In the genomic region with DNA sequence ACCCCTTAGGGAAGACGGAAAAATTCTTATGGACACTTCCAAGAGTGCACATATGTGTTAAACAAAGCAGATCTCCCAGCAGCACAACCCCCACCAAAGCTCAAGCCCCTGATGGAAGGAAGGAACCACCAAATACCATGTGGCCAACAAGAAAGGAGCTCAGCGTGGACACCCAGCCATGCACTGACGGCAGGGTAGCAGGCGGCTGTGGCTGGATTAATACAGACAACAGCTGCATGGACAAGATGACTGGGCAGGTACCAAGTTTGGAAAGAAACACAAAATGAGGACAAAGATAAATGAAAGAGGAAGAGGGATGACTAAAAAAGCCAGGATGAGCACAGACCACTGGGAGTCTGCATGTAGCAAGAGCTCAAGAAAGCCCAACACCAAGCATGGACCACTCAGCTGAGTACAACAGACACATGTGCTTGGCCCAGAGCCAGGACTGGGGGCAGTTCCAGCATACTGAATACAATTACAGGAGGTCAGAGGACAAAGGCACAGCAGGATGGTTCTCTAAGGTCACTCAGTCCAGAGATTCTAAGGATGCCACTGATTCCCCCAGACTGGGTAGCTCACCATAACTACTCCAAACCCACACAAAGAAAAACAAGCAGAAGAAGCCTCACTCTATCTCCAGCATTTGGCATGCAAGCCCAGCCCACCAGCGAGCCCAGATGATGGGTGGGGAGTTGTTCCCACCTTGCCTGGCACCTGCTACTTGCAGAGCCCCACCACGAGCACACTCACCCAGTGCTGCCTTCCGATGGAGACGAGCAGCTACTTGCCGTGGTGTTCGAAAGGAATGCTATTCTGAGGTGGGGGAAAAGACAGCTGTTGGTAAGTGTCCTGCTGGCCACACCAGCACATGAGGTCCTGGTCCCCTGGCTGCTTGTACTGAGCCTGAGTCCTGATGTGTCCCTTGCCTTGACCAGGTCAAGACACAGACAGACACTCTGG, we compare ENCODE assay signal across 20 mouse cellular contexts. TPM values are rescaled to one million over a fixed set of nuclear protein-coding genes. Genes with fewer than 3 reads are reported as not detected.
DNase-seq lines count a peak whose midpoint lies in the region; ATAC-seq and TF ChIP-seq lines count a peak whose summit lies in the region.
"Had no signal": no experiment of that assay in that cellular context is flagged by ENCODE, and none has a peak within 500 bp of the region (broad histone marks: within the 10 kb centered on the region; RNA-seq: fewer than 3 reads in every experiment).

No protein-coding gene starts in this region.

- H3K9me3 ChIP-seq in heart, embryonic 13.5 days, result no peaks in the 10 kb centered on the region
- no peaks in the 10 kb centered on the region for H3K9me3 ChIP-seq in limb, embryonic 12.5 days
- H3K9me3 ChIP-seq in limb, embryonic 10.5 days (replicated peaks), result no peaks in the 10 kb centered on the region
- no peaks in the 10 kb centered on the region for H3K9me3 ChIP-seq in E14TG2a.4 (ENCODE audit: low read length)
- H3K9me3 ChIP-seq: G1E; hindbrain, embryonic 10.5 days; neural tube, embryonic 12.5 days had no signal

- ATAC-seq in heart, embryonic 13.5 days (ENCODE audit: extremely low read depth, insufficient number of reproducible peaks, low FRiP score, low TSS enrichment), result no peak
- ATAC-seq in limb, embryonic 12.5 days (ENCODE audit: insufficient number of reproducible peaks, insufficient read depth, low FRiP score, low TSS enrichment, low read depth), result no peak
- ATAC-seq in cerebellum, adult (ENCODE audit: insufficient number of reproducible peaks, low FRiP score, low TSS enrichment), result no peak
- ATAC-seq: forebrain, embryonic 16.5 days; inflammation-experienced regulatory T-cells, adult 6 months had no signal

- 71% methylated on average over 10 of the region's 10 CpGs for WGBS in heart, embryonic 13.5 days
- WGBS in heart, adult 2 months, result 64% methylated on average over 10 of the region's 10 CpGs
- WGBS in limb, embryonic 12.5 days, result 89% methylated on average over 10 of the region's 10 CpGs
- WGBS in limb, embryonic 10.5 days, result 92% methylated on average over 10 of the region's 10 CpGs

- peak overlapping the region; percentile 36 for H3K27ac ChIP-seq in heart, embryonic 13.5 days (replicated peaks)
- no peak overlapping the region for H3K27ac ChIP-seq in heart, adult 2 months
- peak overlapping the region; percentile 17; the same call in 1 of the 2 replicates for H3K27ac ChIP-seq in limb, embryonic 12.5 days
- no peak overlapping the region for H3K27ac ChIP-seq in limb, embryonic 10.5 days
- H3K27ac ChIP-seq in layer of hippocampus, adult 2 months, result no peak overlapping the region
- H3K27ac ChIP-seq: hindbrain, embryonic 10.5 days; neural tube, embryonic 12.5 days had no signal

- TF ChIP-seq POLR2A in heart, adult 2 months (IDR thresholded peaks at IDR 0.05; ENCODE audit: insufficient read depth, low read depth, low read length), result no peak

- no peak for DNase-seq in heart, adult 2 months
- no peak for DNase-seq in limb, embryonic 10.5 days (ENCODE audit: low spot score)
- DNase-seq in R1 (ENCODE audit: low read depth, low spot score), result peak; percentile 88
- DNase-seq in layer of hippocampus, adult 2 months (ENCODE audit: low spot score in 2 of 2), result no peak
- DNase-seq: adrenal gland, adult 2 months; cerebellum, adult 11 months; cerebellum, postnatal 14 days; kidney, adult 8-10 months; lung, postnatal 4 days; right cerebral cortex, postnatal 25 days; thymus, postnatal 25 days had no signal

- no peak for TF ChIP-seq EP300 in heart, adult 2 months (IDR thresholded peaks at IDR 0.05; ENCODE audit: insufficient read depth, low read depth, low read length)

- no peaks in the 10 kb centered on the region for H3K27me3 ChIP-seq in heart, embryonic 13.5 days (replicated peaks)
- H3K27me3 ChIP-seq in heart, adult 2 months (ENCODE audit: control insufficient read depth, insufficient read depth, low read length), result no peaks in the 10 kb centered on the region
- no peaks in the 10 kb centered on the region for H3K27me3 ChIP-seq in limb, embryonic 12.5 days
- no peaks in the 10 kb centered on the region for H3K27me3 ChIP-seq in limb, embryonic 10.5 days (ENCODE audit: low read depth, poor library complexity, severe bottlenecking)
- no peaks in the 10 kb centered on the region for H3K27me3 ChIP-seq in E14TG2a.4 (ENCODE audit: insufficient read depth, low read length)
- H3K27me3 ChIP-seq: neural tube, embryonic 12.5 days had no signal

- no peak overlapping the region for H3K4me2 ChIP-seq in heart, embryonic 13.5 days
- no peak overlapping the region for H3K4me2 ChIP-seq in limb, embryonic 12.5 days
- H3K4me2 ChIP-seq: neural tube, embryonic 12.5 days had no signal

- no peaks in the 10 kb centered on the region; the same call in 1 of the 2 replicates for H3K79me2 ChIP-seq in heart, adult 2 months (replicated peaks; ENCODE audit: control insufficient read depth, insufficient read depth, low read length)

- intact Hi-C loops in heart, adult 2 months (cut with DNase I), result no loop called here

- H3K9ac ChIP-seq in heart, embryonic 13.5 days, result peak overlapping the region; percentile 16; the same call in 1 of the 2 replicates
- H3K9ac ChIP-seq in heart, adult 2 months (ENCODE audit: low read depth, low read length), result no peak overlapping the region
- H3K9ac ChIP-seq in limb, embryonic 12.5 days (replicated peaks), result no peak overlapping the region
- H3K9ac ChIP-seq: neural tube, embryonic 12.5 days had no signal

- H3K36me3 ChIP-seq in heart, embryonic 13.5 days, result peaks cover 100% of the 10 kb centered on the region
- H3K36me3 ChIP-seq in heart, adult 2 months (ENCODE audit: control insufficient read depth, insufficient read depth, low read length), result peaks cover 4% of the 10 kb centered on the region; the same call in 1 of the 2 replicates
- H3K36me3 ChIP-seq in limb, embryonic 12.5 days, result peaks cover 100% of the 10 kb centered on the region
- peaks cover 99% of the 10 kb centered on the region for H3K36me3 ChIP-seq in limb, embryonic 10.5 days
- peaks cover 100% of the 10 kb centered on the region for H3K36me3 ChIP-seq in E14TG2a.4 (ENCODE audit: insufficient read depth, low read length)

- H3K4me3 ChIP-seq in heart, embryonic 13.5 days, result no peak overlapping the region
- no peak overlapping the region for H3K4me3 ChIP-seq in heart, adult 2 months
- no peak overlapping the region for H3K4me3 ChIP-seq in limb, embryonic 12.5 days (replicated peaks)
- no peak overlapping the region for H3K4me3 ChIP-seq in limb, embryonic 10.5 days
- H3K4me3 ChIP-seq in E14TG2a.4 (replicated peaks; ENCODE audit: low read length), result peak overlapping the region; percentile 7; the same call in 1 of the 2 replicates
- no peak overlapping the region for H3K4me3 ChIP-seq in layer of hippocampus, adult 2 months
- H3K4me3 ChIP-seq: hindbrain, embryonic 10.5 days; neural tube, embryonic 12.5 days had no signal

- H3K4me1 ChIP-seq in heart, embryonic 13.5 days, result peaks cover 58% of the 10 kb centered on the region
- H3K4me1 ChIP-seq in heart, adult 2 months (ENCODE audit: control insufficient read depth, insufficient read depth, low read length), result peaks cover 3% of the 10 kb centered on the region; the same call in 1 of the 2 replicates
- peaks cover 9% of the 10 kb centered on the region for H3K4me1 ChIP-seq in limb, embryonic 12.5 days (replicated peaks)
- H3K4me1 ChIP-seq in limb, embryonic 10.5 days, result no peaks in the 10 kb centered on the region; the same call in 1 of the 2 replicates
- peaks cover 76% of the 10 kb centered on the region for H3K4me1 ChIP-seq in E14TG2a.4 (replicated peaks; ENCODE audit: low read depth, low read length)
- H3K4me1 ChIP-seq: neural tube, embryonic 12.5 days had no signal

- no peak for TF ChIP-seq CTCF in heart, adult 2 months (IDR thresholded peaks at IDR 0.05)
- TF ChIP-seq CTCF in E14TG2a.4 (conservative IDR thresholded peaks at IDR 0.05; ENCODE audit: low read length), result no peak; the same call in 1 of the 2 replicates
- TF ChIP-seq CTCF in layer of hippocampus, adult 2 months (conservative IDR thresholded peaks at IDR 0.05), result no peak

RNA-seq across cellular contexts. Expression of gene Slc16a3, which starts 16.2 kb away (rescaled TPM):
- polyA plus RNA-seq in heart, embryonic 13.5 days (2015; fragmentation: Nextera tagmentation; extraction: Ambion mirVana), result 224 and 258 TPM in 2 replicates
- 1 to 10 TPM; 1.2 to 1.3 TPM for total RNA-seq in heart, adult 2 months (2021)
- polyA plus RNA-seq in heart, adult 2 months (2012; rRNA removed), result 4.0 and 4.2 TPM in 2 replicates
- 77.0 and 77.4 TPM in 2 replicates for polyA plus RNA-seq in limb, embryonic 12.5 days (2016; fragmentation: Nextera tagmentation; extraction: Ambion mirVana)
- polyA plus RNA-seq in limb, embryonic 10.5 days (2016; fragmentation: Nextera tagmentation; extraction: Ambion mirVana), result 119 and 165 TPM in 2 replicates
- total RNA-seq in layer of hippocampus, adult 2 months (2021), result 1 to 10 TPM; 1.6 to 1.9 TPM

RNA-seq across cellular contexts. Expression of gene Csnk1d, which starts 26.7 kb away (rescaled TPM):
- polyA plus RNA-seq in heart, embryonic 13.5 days (2015; fragmentation: Nextera tagmentation; extraction: Ambion mirVana), result 71.4 and 71.5 TPM in 2 replicates
- total RNA-seq in heart, adult 2 months (2021), result 10 to 100 TPM; 48.7 to 55.9 TPM
- polyA plus RNA-seq in heart, adult 2 months (2012; rRNA removed), result 33.9 and 45.6 TPM in 2 replicates
- polyA plus RNA-seq in limb, embryonic 12.5 days (2016; fragmentation: Nextera tagmentation; extraction: Ambion mirVana), result 154 and 157 TPM in 2 replicates
- polyA plus RNA-seq in limb, embryonic 10.5 days (2016; fragmentation: Nextera tagmentation; extraction: Ambion mirVana), result 126 and 136 TPM in 2 replicates
- 100 to 1,000 TPM; 133 to 136 TPM for total RNA-seq in layer of hippocampus, adult 2 months (2021)

RNA-seq across cellular contexts. Expression of gene Ccdc57, which starts 31.8 kb away (rescaled TPM):
- 3.1 and 3.7 TPM in 2 replicates for polyA plus RNA-seq in heart, embryonic 13.5 days (2015; fragmentation: Nextera tagmentation; extraction: Ambion mirVana)
- total RNA-seq in heart, adult 2 months (2021), result 1 to 10 TPM in 1 of 2 experiments, under 1 TPM in 1; 0.86 to 1.1 TPM
- polyA plus RNA-seq in heart, adult 2 months (2012; rRNA removed), result 0.61 and 1.3 TPM in 2 replicates
- polyA plus RNA-seq in limb, embryonic 12.5 days (2016; fragmentation: Nextera tagmentation; extraction: Ambion mirVana), result 6.4 and 7.2 TPM in 2 replicates
- polyA plus RNA-seq in limb, embryonic 10.5 days (2016; fragmentation: Nextera tagmentation; extraction: Ambion mirVana), result 7.0 and 7.2 TPM in 2 replicates
- 1 to 10 TPM; 8.4 to 8.7 TPM for total RNA-seq in layer of hippocampus, adult 2 months (2021)

Comparison
In these comparisons a context has a peak if more than half of its experiments do, and no peak if none do; other contexts are left out.
1. H3K27ac ChIP-seq: peak in heart, embryonic 13.5 days (single experiment) and limb, embryonic 12.5 days (single experiment); none in heart, adult 2 months (single experiment), limb, embryonic 10.5 days (single experiment) and layer of hippocampus, adult 2 months (single experiment).
2. RNA of gene Slc16a3, which starts 16.2 kb away (polyA plus RNA-seq): 224 to 258 TPM in heart, embryonic 13.5 days, 119 to 165 TPM in limb, embryonic 10.5 days and 77.0 to 77.4 TPM in limb, embryonic 12.5 days; 4.0 to 4.2 TPM in heart, adult 2 months; every median in the first group is over 10 times any median in the second.